Mouse (Mus musculus) midbrain, embryonic 11.5 days (tissue): Measurements from ENCODE around the gene Mbtd1. TPM values are rescaled to one million over a fixed set of nuclear protein-coding genes. Genes with fewer than 3 reads are reported as not detected.

Source experiments
- ATAC-seq: fragments of 200-750 bp; cut with Nextera tagmentation; 2 replicates; pipeline ENCODE4 v1.8.0; 2017; ENCODE audit warnings: moderate TSS enrichment, moderate library complexity; ENCODE audit not compliant: low FRiP score
- DNase-seq: peaks from one replicate; pipeline ENCODE4 v3.0.0; 2015; ENCODE audit warnings: low spot score; ENCODE audit errors: missing footprints
- H3K27ac ChIP-seq: fragments of 300-500 bp; sonication (generic); 2 replicates; pipeline ENCODE4 v1.5.1; 2014; ENCODE audit warnings: low read depth, low read length
- H3K27me3 ChIP-seq: fragments of 300-500 bp; sonication (generic); 2 replicates; pipeline ENCODE4 v1.6.1; 2014; ENCODE audit warnings: mild to moderate bottlenecking, low read length, moderate library complexity, mixed read lengths; ENCODE audit not compliant: control insufficient read depth, insufficient read depth
- H3K36me3 ChIP-seq: fragments of 300-500 bp; sonication (generic); 2 replicates; pipeline ENCODE4 v1.6.1; 2014; ENCODE audit warnings: mild to moderate bottlenecking, low read length, moderate library complexity, mixed read lengths; ENCODE audit not compliant: control insufficient read depth, insufficient read depth
- H3K4me1 ChIP-seq: fragments of 300-500 bp; sonication (generic); 2 replicates; pipeline ENCODE4 v1.6.1; 2014; ENCODE audit warnings: low read length; ENCODE audit not compliant: control insufficient read depth, insufficient read depth
- H3K4me2 ChIP-seq: fragments of 300-500 bp; sonication (generic); 2 replicates; pipeline ENCODE4 v1.6.1; 2014; ENCODE audit warnings: mild to moderate bottlenecking, moderate library complexity
- H3K4me3 ChIP-seq: fragments of 300-500 bp; sonication (generic); 2 replicates; pipeline ENCODE4 v1.5.1; 2014; ENCODE audit warnings: low read depth, low read length
- H3K9ac ChIP-seq: fragments of 300-500 bp; sonication (generic); 2 replicates; pipeline ENCODE4 v1.6.1; 2014; ENCODE audit warnings: low read length
- H3K9me3 ChIP-seq: fragments of 300-500 bp; sonication (generic); 2 replicates; pipeline ENCODE4 v1.6.1; 2016; ENCODE audit warnings: low read length; ENCODE audit not compliant: control insufficient read depth
- WGBS: fragments of 180-500 bp; shearing (Covaris S2); extraction: QIAGEN DNeasy Blood & Tissue Kit; methylation state at CpG from one replicate; pipeline ENCODE4 v1.1.7; 2014; 5-methylcytosine and 5-hydroxymethylcytosine counted together
- polyA plus RNA-seq: library from polyadenylated mRNA; unstranded; fragments of >200 nt; fragmentation: Nextera tagmentation; extraction: Ambion mirVana; gene quantifications from 2 replicates; pipeline ENCODE4 v1.2.1, GENCODE M21; 2014

Mbtd1 gene
- polyA plus RNA-seq, 1 experiment from 2014 or later = 30.6 TPM

DNA sequence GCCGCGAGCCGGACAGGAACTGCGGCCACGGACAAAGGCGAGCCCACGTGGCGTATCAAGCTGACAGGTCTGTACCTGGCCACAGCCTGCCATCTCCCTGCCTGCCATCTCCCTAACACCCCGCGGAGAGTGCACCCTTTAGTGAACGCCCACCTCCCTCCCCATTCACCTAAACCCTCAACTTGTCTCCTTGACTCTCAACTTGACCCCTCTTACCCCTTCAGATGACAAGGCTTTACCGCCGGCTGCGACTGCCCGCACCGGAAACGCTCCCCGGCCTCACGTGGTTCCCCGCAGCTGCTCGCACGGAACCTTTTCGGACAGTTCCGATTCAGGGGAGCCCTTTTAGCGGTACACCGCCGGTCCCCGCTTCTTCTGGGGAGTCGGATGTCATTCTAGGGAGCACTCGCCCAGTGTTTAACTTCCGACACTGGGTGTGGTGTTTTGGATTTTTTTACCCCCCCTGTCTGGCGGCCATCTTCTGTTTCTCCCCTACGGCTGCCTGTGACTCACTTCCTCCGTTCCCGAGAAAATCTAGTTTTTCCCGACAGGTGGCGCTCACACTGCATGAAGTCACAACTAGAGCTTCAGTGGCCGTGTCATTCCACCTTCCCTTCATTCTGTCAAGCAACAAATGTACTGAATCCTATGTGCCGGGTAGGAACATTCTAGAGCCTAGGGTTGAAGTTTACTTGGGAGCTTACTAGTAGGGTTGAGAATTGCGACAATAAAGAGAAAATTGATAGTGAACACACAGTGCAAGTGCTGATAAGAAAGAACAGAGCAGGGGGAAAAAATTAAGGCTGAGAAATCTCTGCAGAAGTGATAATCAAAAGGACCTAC, 82.6 kb downstream of the Mbtd1 start, which contains the start of the genes Gm20390 and Nme1:
Gm20390 (minus strand) TSS at position 289 of the 843 bp plus-strand sequence.
Nme1 (minus strand) TSS at position 517 of the 843 bp plus-strand sequence.
- peaks cover 8% of the 10 kb centered on the region for H3K4me1 ChIP-seq
- WGBS = under 1% methylated on average over 40 of the region's 40 CpGs
- DNase-seq = peak; percentile 100
- peak within 1 kb of the TSS; percentile 65 for H3K4me2 ChIP-seq
- peak; percentile 97 for ATAC-seq
- peak within 1 kb of the TSS; percentile 69 for H3K4me3 ChIP-seq
- H3K9me3 ChIP-seq = no peaks in the 10 kb centered on the region
- H3K9ac ChIP-seq = peak within 1 kb of the TSS; percentile 83
- H3K36me3 ChIP-seq = peaks cover 18% of the 10 kb centered on the region
- peak within 1 kb of the TSS; percentile 27 for H3K27ac ChIP-seq
- H3K27me3 ChIP-seq = no peaks in the 10 kb centered on the region

DNA sequence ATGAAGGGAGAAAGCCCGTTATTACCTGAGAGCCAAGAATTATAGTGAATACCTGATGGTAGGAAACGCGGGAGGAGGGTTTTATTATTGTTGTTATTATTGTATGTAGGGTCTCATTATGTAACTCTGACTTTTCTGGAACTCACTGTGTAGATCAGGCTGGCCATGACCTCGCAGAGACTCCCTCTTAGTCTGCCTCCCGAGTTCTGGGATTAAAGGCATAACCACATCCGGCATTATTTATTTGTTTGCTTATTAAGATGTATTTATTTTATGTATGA, 83.1 kb downstream of the Mbtd1 start:
- 52% methylated on average over 6 of the region's 6 CpGs for WGBS
- ATAC-seq = no peak
- Histone ChIP-seq H3K27me3 (no peaks in the 10 kb centered on the region), H3K4me1 (peaks cover 8% of the 10 kb centered on the region), H3K36me3 (peaks cover 13% of the 10 kb centered on the region), H3K4me2 (peak overlapping the region; percentile 38), H3K4me3 (peak overlapping the region; percentile 69; the same call in 1 of the 2 replicates), H3K9ac (peak overlapping the region; percentile 50; the same call in 1 of the 2 replicates), H3K27ac (peak overlapping the region; percentile 27; the same call in 1 of the 2 replicates), H3K9me3 (no peaks in the 10 kb centered on the region)
- no peak for DNase-seq

DNA sequence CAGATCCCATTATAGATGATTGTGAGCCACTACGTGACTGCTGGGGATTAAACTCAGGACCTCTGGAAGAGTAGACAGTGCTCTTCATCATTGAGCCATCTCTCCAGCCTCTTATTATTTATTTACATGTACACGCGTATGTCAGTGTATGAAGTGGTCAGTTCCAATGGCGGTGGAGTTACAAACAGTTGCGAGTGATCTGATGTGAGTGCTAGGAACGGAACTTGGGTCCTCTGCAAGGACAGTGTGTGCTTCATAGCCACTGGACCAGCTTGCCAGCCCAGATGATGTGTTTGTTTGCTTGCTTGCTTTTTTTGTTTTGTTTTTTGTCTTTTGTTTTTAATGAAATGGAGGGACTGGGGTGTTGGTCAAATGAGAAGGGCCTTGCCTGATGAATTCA, 83.5 kb downstream of the Mbtd1 start:
- Histone ChIP-seq H3K4me3 (no peak overlapping the region), H3K27me3 (no peaks in the 10 kb centered on the region), H3K9ac (no peak overlapping the region), H3K4me2 (no peak overlapping the region), H3K27ac (no peak overlapping the region), H3K4me1 (peaks cover 8% of the 10 kb centered on the region), H3K36me3 (peaks cover 10% of the 10 kb centered on the region), H3K9me3 (no peaks in the 10 kb centered on the region)
- WGBS = 92% methylated on average over 6 of the region's 6 CpGs
- ATAC-seq (no peak), DNase-seq (peak; percentile 68)

DNA sequence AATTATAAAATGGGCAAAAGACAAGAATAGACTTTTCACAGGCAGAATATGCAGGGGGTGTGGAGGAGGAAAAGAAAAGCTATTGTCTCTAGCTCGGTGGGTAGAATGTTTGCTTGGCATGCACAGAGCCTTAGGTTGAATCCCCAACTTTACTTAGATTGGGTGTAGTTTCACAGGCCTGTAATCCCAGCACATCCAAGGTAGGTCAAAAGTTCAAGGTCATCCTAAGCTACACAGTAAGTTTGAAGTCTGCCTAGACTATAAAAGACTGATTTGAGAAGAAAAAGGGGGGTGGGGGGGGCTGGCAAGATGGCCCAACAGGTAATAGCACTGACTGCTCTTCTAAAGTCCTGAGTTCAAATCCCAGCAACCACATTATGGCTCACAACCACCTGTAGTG, 84.1 kb downstream of the Mbtd1 start:
- Histone ChIP-seq H3K9ac (no peak overlapping the region), H3K9me3 (no peaks in the 10 kb centered on the region), H3K27ac (no peak overlapping the region), H3K4me3 (no peak overlapping the region), H3K4me1 (peaks cover 8% of the 10 kb centered on the region), H3K36me3 (peaks cover 7% of the 10 kb centered on the region), H3K27me3 (no peaks in the 10 kb centered on the region), H3K4me2 (no peak overlapping the region)
- 72% methylated on average over 1 of the region's 1 CpGs for WGBS
- ATAC-seq (no peak), DNase-seq (peak; percentile 60)

DNA sequence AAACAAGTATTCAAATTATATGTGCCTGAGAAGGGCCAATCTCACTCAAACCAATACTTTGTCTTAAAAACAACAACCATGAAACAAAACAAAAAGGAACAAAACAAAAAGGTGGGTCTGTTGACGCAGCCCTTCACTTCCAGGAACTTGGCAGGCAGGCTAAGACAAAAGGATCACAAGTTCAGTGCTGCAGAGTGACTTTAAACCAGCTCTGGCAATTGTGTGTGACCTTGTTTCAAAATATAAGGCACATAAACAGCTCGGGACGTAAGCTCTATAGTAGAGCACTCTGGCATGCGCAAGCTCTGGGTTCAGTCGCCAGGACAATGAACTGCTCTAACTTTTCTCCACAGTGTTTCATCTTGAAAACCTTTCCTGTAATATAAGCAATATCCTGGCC, 87.3 kb downstream of the Mbtd1 start:
- 85% methylated on average over 5 of the region's 5 CpGs for WGBS

DNA sequence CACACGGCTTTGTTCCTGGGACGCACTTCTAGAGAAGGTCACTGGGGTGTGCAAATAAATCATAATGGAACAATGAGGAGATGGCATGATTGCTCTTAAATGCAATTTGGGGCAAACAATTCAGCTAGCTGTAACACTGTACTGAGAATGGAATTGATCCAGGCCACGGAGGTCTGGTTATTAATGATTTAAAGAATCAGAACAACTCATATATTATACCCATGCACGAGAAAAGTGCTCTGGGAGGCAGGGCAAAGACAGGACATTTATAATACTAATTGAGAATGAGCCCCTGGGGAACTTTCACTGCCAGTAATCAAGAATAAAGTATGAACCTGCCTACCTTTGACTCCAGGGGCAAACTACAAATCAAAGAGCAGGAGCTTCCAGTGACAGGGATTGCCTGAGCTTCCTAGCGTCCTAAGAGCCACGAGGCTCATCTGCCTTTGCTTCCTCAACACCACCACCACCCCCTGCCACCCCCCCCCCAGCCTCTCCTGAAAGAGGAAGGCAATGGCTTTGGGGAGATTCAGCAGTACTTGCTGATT, 93.9 kb downstream of the Mbtd1 start:
- H3K27me3 ChIP-seq = no peaks in the 10 kb centered on the region
- H3K4me2 ChIP-seq = no peak overlapping the region
- H3K36me3 ChIP-seq = no peaks in the 10 kb centered on the region
- no peaks in the 10 kb centered on the region for H3K4me1 ChIP-seq
- H3K4me3 ChIP-seq = no peak overlapping the region
- H3K9me3 ChIP-seq = no peaks in the 10 kb centered on the region
- 73% methylated on average over 6 of the region's 6 CpGs for WGBS
- H3K9ac ChIP-seq = no peak overlapping the region
- ATAC-seq (no peak), DNase-seq (no peak)
- H3K27ac ChIP-seq = no peak overlapping the region

More for the DNA sequence above, 87.3 kb downstream of the Mbtd1 start:
- Histone ChIP-seq H3K4me1 (no peaks in the 10 kb centered on the region), H3K9me3 (no peaks in the 10 kb centered on the region), H3K4me3 (no peak overlapping the region), H3K36me3 (no peaks in the 10 kb centered on the region), H3K4me2 (no peak overlapping the region), H3K27ac (no peak overlapping the region), H3K9ac (no peak overlapping the region), H3K27me3 (no peaks in the 10 kb centered on the region)
- DNase-seq = no peak
- ATAC-seq = no peak

DNA sequence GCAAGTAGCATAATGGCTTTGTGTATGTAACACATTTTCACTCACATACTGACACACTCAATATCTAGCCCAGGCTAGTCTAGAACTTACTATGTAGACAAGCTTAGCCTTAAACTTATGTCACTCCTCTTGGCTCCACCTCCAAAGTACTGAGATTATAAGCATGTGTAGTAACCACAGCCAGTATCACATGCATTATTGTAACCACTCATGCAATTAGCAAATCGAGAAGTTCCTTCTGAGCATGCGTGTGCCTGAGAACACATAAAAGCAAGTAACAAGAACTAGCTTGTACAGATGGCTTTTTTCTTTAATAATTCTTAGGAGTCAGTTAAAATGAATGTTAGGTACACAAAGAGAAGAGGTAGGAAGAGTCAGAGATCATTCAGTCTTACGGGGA, 99.0 kb downstream of the Mbtd1 start:
- Histone ChIP-seq H3K9ac (no peak overlapping the region), H3K4me3 (no peak overlapping the region), H3K27ac (no peak overlapping the region), H3K4me2 (no peak overlapping the region), H3K4me1 (no peaks in the 10 kb centered on the region), H3K27me3 (no peaks in the 10 kb centered on the region), H3K36me3 (no peaks in the 10 kb centered on the region), H3K9me3 (no peaks in the 10 kb centered on the region)
- DNase-seq = no peak
- ATAC-seq = no peak
- 90% methylated on average over 3 of the region's 3 CpGs for WGBS

DNA sequence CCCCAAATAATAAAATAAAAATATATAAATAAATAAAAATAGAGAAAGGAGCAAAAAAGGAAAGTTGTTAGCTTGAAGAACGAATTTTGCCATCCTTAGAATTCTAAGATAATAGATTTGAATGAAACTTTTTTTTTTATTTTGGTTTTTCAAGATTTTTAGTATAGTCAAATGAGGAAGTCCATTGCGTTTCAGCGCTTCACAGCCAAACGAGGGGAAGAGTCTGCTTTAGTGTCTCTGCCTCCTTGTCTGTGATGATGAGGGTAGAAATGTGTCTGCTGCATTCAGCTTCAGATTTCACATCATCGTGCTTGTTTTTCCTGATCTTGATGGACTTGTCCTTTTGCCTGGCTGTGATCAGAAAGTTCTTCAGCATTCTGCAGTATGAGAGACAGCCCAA, 99.6 kb downstream of the Mbtd1 start:
- Histone ChIP-seq H3K4me3 (no peak overlapping the region), H3K27me3 (no peaks in the 10 kb centered on the region), H3K9ac (no peak overlapping the region), H3K4me1 (no peaks in the 10 kb centered on the region), H3K36me3 (no peaks in the 10 kb centered on the region), H3K27ac (no peak overlapping the region), H3K4me2 (no peak overlapping the region), H3K9me3 (no peaks in the 10 kb centered on the region)
- WGBS = 91% methylated on average over 5 of the region's 5 CpGs
- DNase-seq = no peak
- ATAC-seq = no peak

DNA sequence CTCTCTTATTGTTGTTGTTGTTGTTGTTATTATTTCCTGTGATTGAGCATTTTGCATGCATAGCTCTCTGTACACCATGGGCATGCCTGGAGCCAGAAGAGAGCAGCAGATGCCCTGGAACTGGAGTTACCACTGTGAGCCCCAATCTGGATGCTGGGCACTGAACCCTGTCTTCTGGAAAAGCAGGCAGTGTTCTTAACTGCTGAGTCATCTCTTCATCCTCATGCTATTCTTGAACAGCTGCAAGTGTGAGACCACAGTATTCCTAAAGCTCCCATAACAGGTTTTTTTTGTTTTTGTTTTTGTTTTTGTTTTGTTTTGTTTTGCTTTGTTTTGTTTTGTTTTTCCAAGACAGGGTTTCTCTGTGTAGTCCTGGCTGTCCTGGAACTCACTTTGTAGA, 100.6 kb downstream of the Mbtd1 start:
- H3K9ac ChIP-seq = no peak overlapping the region
- no peaks in the 10 kb centered on the region for H3K36me3 ChIP-seq
- no peak for ATAC-seq
- H3K27ac ChIP-seq = no peak overlapping the region
- no peak for DNase-seq
- H3K4me3 ChIP-seq = no peak overlapping the region
- H3K4me1 ChIP-seq = no peaks in the 10 kb centered on the region
- H3K27me3 ChIP-seq = no peaks in the 10 kb centered on the region
- no peak overlapping the region for H3K4me2 ChIP-seq
- no peaks in the 10 kb centered on the region for H3K9me3 ChIP-seq
